Mouse (Mus musculus) right cerebral cortex, postnatal 14 days (tissue): ENCODE results near the gene Htr1f.

Experiments used
- DNase-seq: peaks from one replicate; pipeline ENCODE4 v3.0.0; 2022

The Htr1f gene

DNA sequence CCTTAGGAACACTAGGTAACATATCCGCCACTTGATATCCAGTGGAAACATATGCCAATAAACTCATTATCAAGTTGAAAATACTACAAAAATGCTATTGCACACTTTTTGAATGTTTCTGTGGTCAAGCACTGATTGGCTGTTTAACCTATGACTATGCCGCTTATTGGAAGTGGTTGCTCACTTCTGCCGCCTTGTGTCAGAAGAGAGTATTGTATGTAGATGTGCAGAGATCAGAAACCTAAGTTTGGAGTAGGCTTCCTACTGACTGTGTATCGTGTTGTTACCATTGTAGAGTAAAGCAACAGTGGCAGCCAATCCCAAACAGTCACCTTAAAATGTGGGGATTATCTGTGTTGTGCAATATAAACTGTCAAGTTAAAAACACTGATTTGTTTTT lies 144.0 kb downstream of the Htr1f start:
- no peak for DNase-seq

DNA sequence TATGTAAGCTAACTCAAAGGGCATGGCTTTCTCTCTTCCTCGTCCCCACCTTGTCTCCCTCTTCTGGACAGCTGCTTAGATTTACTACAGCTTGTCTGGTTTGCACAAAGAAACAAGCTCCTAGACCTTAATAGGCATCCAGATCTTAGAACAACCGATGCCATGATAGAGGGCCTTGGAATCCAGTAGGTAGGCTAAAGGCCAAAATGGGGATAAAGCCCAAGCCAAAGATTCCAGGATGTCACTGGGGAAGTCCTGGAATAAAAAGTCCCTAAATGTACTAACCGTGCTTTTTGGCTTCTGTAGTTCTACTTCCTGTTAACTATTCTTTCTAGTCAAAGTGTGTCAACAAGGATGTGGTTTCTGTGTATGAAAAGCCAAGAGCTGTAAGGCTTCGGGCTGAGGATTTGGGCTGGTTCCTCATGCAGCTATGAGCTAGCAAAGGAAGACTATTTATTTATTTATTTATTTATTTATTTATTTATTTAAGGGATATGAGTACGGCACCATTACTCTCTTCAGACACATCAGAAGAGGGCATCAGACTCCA lies 163.9 kb downstream of the Htr1f start:
- no peak for DNase-seq

DNA sequence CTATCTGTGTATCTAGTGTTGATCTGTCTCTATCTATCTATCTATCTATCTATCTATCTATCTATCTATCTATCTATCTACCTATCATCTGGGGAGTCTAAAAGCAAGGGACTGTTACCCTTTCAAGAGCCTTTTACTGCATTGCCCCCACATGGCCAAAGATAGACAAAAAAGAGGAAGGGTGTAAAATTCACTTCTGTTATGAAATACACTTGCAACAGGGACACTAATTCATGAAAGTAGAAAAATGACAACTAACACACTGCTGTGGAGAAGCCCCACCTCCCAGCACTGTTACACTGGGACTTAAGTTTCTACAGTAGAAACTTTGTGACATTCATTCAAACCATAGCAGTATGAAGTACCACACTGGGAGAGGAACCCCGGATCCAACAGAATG lies 170.9 kb downstream of the Htr1f start:
- DNase-seq = no peak

DNA sequence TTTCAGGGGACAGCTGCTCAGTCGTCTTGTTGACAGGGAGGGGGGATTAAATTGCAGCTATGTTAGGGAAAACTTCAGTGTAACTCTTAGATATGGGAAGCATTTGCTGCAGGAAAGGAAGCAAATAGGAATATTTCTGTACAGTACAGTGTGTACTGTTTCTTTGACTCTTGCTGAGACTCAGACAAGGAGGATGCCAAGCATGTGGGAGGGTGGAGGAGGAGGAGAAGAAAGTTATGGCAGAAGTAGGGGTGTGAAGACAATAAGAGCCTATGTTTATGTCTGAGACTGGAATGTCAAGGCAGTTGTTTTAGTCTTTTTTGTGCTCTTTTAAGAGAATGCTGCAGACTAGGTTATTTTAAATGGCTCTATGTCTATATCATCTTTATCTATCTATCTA lies 171.6 kb downstream of the Htr1f start:
- no peak for DNase-seq

DNA sequence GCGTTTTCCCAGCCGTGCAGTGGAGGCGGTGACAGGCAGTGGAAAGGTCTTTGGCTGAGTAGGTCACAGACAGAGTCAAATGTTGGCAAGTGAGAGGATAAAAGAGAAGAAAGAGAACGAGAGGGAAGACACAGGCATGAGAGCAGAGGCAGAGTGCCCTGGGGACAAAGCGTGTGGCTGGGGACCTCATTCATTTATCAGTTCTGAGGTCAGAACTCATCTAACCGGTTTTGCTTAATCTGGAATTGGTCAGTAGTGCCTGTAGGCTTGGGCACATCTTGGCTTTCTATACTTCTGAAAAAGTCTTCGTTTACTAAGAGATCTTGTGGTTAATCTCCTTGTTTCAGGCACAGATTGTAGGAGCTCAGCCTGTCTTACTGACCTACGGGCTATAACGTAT lies 182.2 kb downstream of the Htr1f start:
- no peak for DNase-seq

DNA sequence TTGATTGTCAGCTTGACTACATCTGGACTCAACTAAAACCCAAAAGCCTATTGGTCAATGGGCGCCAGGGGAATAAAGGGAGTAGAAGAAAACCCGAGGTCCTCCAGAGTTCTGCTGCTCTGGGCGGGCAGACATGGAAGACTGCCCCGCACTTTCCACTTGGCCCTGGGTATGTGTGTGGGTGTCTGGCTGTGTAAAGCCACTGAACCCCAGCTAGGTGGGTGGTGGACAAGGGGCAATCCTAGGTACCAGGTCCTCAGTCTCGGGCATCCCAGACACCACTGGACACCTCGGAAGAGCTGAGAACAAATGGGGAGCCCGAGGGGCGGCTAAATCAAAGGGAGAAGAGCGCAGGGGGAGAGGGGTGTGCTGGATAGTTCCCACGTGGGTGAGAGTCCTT lies 196.9 kb downstream of the Htr1f start:
- DNase-seq = no peak

DNA sequence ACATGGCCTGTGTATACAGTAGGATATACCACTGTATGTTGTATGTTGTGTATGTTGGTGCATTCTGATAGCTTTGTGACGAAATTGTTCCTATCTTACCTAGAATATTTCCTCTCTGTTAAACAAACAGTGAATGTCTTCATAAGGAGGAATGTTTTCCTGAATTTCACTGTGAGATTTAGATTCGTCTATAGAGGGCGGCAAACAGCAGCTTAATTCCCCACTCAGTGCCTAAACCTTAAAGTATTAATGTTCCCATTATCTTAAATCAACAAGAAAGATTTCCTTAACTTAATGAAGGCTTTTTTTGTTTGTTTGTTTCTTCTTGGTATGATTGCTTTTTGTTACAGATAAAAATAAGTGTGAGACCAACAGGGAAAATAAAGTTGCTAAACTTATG lies 198.5 kb downstream of the Htr1f start:
- no peak for DNase-seq

DNA sequence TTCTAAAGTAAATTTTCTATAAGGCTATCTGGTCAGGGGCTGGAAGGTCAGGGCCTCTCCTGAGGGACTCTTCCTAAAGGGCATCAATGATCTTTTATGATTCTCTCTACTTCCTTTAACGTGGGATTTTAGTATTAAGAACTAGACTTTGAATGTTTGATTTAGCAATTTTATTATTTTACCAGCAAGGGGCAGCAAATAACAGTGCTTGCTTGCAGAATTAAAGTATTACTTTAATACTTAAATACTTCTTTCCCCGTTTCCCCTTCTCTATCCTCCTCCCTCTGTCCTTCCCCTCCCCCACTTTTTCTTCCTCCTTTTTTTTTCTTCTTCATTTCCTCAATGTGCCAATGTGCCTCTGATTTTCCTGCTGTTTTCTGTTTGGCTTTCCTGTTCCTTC lies 202.3 kb downstream of the Htr1f start:
- no peak for DNase-seq

DNA sequence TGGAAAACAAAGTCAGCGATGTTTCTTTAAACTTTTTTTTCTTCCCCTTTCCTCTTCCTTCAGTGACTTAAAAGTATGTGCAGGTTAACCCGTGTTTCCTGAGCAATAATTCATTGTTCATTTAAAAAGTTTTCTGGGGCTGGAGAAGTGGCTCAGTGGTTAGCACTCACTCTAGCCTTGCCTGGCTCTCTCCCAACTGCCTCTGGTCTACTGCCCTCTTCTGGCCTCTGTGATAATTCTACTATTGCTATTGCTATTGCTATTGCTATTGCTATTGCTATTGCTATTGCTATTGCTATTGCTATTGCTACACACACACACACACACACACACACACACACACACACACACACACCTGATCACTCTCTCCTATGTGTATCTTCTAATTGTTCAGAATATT lies 206.6 kb downstream of the Htr1f start:
- DNase-seq = no peak

DNA sequence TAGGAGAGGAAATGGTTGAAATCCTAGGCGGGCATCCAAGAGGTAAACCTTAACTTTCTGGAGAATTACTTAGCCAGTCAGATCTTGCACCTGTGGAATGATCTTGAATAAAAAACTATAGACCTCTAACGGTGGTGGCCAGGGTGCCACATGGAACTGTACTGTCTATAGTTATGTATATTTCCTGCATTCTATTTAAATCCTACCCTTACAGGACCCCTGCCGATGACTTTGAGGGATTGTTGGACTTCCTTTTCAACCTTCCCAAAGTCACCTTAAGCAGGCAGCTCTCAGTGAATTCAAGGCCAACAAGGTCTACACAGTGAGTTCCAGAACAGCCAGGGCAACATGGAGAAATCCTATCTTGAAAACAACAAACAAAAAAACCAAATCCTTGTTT lies 216.2 kb downstream of the Htr1f start:
- DNase-seq = no peak

DNA sequence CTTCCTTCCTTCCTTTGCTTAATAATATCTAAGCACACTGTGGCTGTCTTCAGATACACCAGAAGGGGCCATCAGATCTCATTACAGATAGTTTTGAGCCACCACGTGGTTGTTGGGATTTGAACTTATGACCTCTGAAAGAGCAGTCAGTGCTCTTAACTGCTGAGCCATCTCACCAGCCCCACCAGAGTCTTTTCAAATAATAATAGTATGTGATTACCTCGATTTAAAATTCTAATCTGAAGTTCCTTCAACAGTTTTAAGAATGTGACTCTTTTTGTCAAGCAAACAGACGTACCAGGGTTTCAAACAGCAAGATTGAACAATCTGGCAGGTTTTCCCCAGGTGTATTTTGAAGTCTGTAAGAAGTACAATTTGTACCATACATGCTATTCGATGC lies 220.1 kb downstream of the Htr1f start:
- no peak for DNase-seq

DNA sequence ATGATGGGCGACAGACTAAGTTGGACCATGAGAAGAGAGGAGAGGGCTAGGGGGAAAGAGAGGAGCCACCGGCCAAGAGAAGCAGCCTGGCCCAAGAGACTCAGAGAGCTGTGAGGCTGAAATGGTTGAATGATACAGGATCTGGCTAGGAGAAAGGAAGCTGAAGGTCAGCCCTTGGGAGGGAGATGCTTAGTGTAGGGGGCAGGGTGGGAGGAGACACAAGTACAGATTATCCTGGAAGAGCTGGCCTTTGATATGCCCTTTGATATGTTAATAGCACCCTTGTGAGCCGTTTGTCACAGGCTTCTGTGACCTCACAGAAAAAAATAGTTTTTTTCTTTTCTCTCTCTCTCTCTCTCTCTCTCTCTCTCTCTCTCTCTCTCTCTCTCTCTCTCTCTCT lies 220.5 kb downstream of the Htr1f start:
- no peak for DNase-seq

DNA sequence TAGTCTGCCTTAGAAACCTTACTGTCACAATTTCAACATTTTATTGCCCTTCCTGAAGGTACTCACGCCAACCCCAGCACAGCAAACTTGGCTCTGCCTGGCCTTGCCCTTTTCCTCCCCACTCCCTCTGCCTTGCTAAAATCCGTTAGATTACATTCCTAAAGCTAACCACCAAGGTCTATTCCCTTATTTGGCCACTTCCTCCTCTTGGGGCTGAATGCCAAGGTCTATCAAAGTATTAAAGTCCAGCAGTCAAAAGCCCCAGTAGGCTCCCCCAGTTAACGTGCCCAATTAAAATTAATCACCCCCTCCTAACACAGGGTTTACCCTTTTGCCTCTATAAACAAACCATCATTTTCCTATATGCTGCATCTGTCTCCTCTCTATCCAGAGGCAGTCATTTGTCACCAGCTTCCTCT lies 221.2 kb downstream of the Htr1f start:
- DNase-seq = no peak

DNA sequence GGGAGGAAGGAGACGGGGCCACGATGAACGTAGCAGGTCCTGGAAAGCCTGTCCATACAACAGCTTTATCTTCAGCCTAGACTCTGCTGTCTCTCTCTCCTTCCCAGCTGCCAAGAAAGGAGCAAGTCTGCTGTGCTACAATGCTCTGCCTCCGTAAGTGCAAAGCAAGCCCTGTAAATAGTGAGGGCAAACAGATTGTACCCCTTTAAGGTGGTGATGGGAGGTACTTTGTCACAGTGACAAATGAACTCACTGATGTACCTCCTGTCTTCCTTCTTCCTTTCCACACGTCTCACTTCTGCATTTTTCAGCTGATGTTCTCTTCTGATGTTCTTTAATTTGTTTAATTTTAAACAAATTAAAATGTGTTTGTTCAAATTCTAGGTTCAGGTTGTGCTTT lies 221.8 kb downstream of the Htr1f start:
- DNase-seq = no peak

DNA sequence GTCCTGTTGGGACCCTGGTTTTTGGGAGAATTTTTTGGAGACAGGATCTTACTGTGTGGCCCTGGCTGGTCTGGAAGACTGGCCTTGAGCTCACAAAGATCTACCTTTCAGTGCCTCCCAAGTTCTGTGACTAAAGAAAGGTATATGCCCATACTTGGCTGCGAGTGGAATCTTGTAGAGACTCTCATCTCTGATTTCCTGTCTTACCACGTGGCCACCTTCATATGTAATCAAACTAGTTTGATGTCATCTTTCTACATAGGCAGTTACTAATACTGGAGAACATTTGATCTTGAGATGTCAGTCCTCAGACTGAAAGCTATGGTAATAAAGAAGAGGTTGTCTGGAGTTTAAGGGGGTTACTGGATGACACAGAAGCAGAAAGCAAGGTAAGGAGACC lies 224.2 kb downstream of the Htr1f start:
- DNase-seq = no peak

DNA sequence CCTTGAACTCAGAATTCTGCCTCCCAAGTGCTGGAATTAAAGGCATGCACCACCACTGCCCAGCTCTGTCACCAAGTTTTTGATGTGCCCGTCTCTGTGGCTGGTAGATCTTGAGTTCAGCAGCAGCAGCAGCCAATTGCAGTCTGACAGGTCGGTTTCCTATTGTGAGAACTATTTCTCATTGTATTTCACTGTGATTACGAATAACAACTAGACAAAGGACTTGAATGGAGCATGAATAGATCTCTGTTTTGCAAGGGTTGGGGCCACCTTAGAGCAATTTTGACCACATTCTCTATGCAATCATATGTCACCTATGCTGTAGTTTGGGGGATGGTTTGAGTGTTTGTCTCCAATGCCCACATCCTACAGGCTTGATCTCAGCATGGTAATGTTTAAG lies 224.7 kb downstream of the Htr1f start:
- DNase-seq = no peak

DNA sequence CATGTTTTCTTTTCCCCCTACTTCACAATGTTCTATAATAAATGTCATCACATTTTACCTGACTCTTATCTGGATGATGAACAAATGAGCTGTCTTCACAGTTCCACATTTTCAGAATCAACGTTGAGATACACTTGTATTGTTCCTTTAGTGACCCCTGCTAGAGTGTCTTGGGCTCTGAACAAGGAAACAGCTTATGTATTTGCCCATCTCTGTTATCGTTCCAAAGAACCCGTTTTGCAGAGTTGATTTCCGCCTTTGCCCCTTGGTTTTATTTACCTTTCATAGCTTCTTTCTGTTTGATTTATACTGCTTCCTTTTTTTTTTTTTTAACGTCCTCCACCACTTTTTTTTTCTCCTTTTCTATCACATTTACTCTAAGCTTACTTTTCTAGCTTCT lies 225.9 kb downstream of the Htr1f start:
- no peak for DNase-seq

DNA sequence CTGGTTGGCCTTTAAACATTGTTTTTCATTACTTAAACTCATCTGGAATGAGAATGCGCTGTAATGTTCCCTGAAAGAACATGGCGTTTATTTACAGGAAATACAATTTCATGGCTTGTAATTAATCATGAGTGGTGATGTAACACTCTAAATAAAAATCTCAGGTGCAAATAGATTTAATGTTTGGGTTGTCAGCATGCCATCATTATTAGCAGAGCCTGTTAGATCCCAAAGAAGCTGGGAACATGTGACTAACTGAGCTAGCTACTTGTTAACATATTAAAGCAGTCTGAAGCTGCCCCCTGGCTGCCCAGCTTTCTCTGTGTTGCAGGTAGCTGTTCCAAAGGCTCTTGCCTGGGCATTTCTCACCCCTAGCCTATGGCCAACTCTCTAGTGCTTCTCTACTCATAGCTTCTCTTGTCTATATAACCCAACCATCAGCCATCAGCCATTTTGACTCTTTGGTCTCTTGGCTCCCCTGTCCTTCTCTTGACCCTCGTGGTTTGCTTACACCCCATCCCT lies 227.0 kb downstream of the Htr1f start:
- no peak for DNase-seq

DNA sequence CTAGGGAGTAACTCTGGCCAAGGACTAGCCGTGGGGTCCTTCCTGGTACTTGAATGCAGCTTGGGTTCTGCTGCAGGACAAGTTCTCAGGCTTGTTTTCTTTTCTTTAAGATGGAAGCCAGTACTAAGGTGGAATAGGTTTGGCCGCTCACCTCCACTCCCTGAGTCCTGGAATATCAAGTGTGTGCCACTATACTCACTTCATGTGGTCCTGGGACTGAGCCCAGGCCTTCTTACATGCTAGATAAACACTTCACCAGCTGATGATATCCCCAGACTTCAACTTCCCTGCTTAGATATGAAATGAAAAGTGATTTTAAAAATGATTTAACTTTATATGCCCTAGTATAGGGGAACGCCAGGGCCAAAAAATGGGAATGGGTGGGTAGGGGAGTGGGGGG lies 228.3 kb downstream of the Htr1f start:
- no peak for DNase-seq

DNA sequence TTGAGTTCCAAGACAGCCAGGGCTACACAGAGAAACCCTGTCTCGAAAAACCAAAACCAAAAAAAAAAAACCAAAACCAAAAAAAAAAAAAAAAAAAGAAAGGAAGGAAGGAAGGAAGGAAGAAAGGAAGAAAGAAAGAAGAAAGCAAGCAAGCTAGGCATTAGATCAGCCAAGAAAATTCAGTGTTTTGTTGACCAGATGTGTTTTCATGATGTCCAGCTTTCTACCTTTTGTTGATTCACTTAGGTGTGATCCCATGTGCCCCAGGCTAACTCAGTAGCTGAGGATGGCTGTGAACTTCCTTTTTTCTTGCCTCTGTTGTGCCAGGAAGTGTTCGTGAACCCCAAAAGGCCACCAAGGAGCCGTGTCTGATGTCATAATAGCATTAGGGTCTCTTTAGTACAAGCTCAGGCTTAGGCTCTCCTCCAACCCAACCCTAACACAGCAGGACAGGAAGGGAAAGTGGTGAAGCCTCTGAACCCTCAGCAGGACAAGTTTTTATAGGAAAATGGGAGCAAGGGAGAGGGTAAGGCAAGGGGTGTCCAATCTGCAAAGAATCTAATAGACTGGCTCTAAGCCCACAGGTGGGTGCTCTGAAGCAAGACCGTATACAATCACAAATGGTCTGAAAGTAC lies 228.9 kb downstream of the Htr1f start:
- DNase-seq = no peak

DNA sequence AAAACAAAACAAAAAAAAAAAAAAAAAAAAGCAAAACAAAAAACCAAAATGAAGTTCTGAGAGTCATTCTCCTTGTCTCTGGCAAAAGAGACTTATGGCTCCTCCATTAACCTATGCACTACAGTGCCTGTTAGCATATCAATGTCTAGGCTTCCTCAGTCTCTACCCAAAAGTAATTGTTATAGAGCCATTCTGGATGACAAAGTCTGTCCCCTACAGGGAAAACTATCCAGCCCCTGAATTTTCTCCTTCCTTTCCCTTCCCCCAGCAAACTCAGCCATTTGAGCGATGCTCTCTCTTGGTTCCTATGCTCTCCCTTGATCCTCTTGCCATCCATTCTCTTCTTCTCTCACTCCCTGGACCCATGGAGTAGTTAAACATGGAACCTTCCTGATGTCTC lies 229.8 kb downstream of the Htr1f start:
- DNase-seq = no peak

DNA sequence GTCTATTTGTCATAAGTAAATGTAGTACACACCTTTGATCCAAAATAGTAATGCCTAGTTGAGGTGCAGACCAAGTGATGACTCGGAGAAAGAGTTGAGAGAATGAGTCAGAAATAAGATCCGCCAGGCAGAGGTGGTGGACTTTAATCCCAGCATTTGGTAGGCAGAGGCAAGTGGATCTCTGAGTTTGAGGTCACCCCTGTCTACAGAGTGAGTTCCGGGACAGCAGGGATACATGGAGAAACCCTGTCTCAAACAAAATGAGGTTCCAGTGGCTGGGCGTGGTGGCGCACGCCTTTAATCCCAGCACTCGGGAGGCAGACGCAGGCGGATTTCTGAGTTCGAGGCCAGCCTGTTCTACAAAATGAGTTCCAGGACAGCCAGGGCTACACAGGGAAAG lies 230.3 kb downstream of the Htr1f start:
- DNase-seq = no peak
